Mouse (Mus musculus) cerebellum, postnatal 14 days (tissue): ENCODE data around the gene Gm16181.

Source experiments
- DNase-seq, 2 experiments: peaks; one replicate each; pipeline ENCODE4 v3.0.0; 2021; ENCODE audit warnings: mixed read lengths in 2 of 2

Gene Gm16181

GRCm38 (mm10) chr17:35251162-35251719 lies 30.6 kb downstream of the Gm16181 start:
- DNase-seq: no peak

GRCm38 (mm10) chr17:35251981-35252380 lies 31.3 kb downstream of the Gm16181 start:
- DNase-seq: no peak

- DNase-seq: peak in 1 of 2 experiments; percentile 35
Measured at GRCm38 (mm10) chr17:35252619-35253292, 32.1 kb downstream of the Gm16181 start.

- no peak for DNase-seq
Measured at GRCm38 (mm10) chr17:35253293-35254093, 32.9 kb downstream of the Gm16181 start.

- DNase-seq: peak; percentile 72 to 82
Measured at GRCm38 (mm10) chr17:35254241-35255098, 33.8 kb downstream of the Gm16181 start.

GRCm38 (mm10) chr17:35255301-35255700 lies 34.7 kb downstream of the Gm16181 start:
- DNase-seq: peak in 1 of 2 experiments; percentile 22

- no peak for DNase-seq
Measured at GRCm38 (mm10) chr17:35255704-35256103, 35.1 kb downstream of the Gm16181 start.

- no peak for DNase-seq
Measured at GRCm38 (mm10) chr17:35257378-35257777, 36.7 kb downstream of the Gm16181 start.

GRCm38 (mm10) chr17:35257824-35258491 lies 37.3 kb downstream of the Gm16181 start:
- DNase-seq: peak; percentile 96 to 98

- DNase-seq: no peak
Measured at GRCm38 (mm10) chr17:35258492-35259478, 38.2 kb downstream of the Gm16181 start.

GRCm38 (mm10) chr17:35259621-35260020 lies 39.0 kb downstream of the Gm16181 start:
- DNase-seq: peak in 1 of 2 experiments; percentile 21

- DNase-seq: no peak
Measured at GRCm38 (mm10) chr17:35261651-35262050, 41.0 kb downstream of the Gm16181 start.

GRCm38 (mm10) chr17:35262664-35263522 lies 42.3 kb downstream of the Gm16181 start, which contains the start of gene H2-D1:
Gene H2-D1 (plus strand): TSS chr17:35262730.
- peak; percentile 100 for DNase-seq

GRCm38 (mm10) chr17:35263523-35263883 lies 42.9 kb downstream of the Gm16181 start:
- DNase-seq: peak in 1 of 2 experiments; percentile 26

GRCm38 (mm10) chr17:35267399-35268086 lies 46.9 kb downstream of the Gm16181 start:
- DNase-seq: no peak

GRCm38 (mm10) chr17:35269653-35270347 lies 49.2 kb downstream of the Gm16181 start:
- DNase-seq: no peak

GRCm38 (mm10) chr17:35272249-35272648 lies 51.6 kb downstream of the Gm16181 start:
- no peak for DNase-seq
